Mouse (Mus musculus) testis, adult 2 months (tissue): Measurements from ENCODE around the gene Plce1. TPM values are rescaled to one million over a fixed set of nuclear protein-coding genes. Genes with fewer than 3 reads are reported as not detected.

Experiments used
- H3K27ac ChIP-seq: fragments of 200-500 bp; 2 replicates; pipeline ENCODE4 v1.5.1; 2012; ENCODE audit warnings: low read depth, low read length; ENCODE audit not compliant: control insufficient read depth, insufficient read depth
- H3K27me3 ChIP-seq: fragments of 200-500 bp; 2 replicates; pipeline ENCODE4 v1.6.1; 2012; ENCODE audit warnings: mild to moderate bottlenecking, low read length, moderate library complexity; ENCODE audit not compliant: control insufficient read depth, insufficient read depth
- H3K36me3 ChIP-seq: fragments of 200-500 bp; 2 replicates; pipeline ENCODE4 v1.6.1; 2012; ENCODE audit warnings: mild to moderate bottlenecking, low read length; ENCODE audit not compliant: control insufficient read depth, insufficient read depth
- H3K4me1 ChIP-seq: fragments of 200-500 bp; 2 replicates; pipeline ENCODE4 v1.6.1; 2012; ENCODE audit warnings: low read length; ENCODE audit not compliant: control insufficient read depth, insufficient read depth
- H3K4me3 ChIP-seq: fragments of 200-500 bp; 2 replicates; pipeline ENCODE4 v1.5.1; 2012; ENCODE audit warnings: low read depth, mild to moderate bottlenecking, low read length, moderate library complexity, mixed read lengths; ENCODE audit not compliant: control insufficient read depth
- CTCF ChIP-seq: fragments of 200-500 bp; IDR thresholded peaks from 2 replicates; pipeline ENCODE4 v1.5.1; 2012; ENCODE audit warnings: low read depth, mild to moderate bottlenecking, inconsistent platforms, low read length, moderate library complexity; ENCODE audit not compliant: control insufficient read depth, insufficient read depth, insufficient replicate concordance
- POLR2A ChIP-seq: fragments of 200-500 bp; IDR thresholded peaks from 2 replicates; pipeline ENCODE4 v1.6.1; 2012; ENCODE audit warnings: low read depth, mild to moderate bottlenecking, inconsistent platforms, low read length, moderate library complexity; ENCODE audit not compliant: control insufficient read depth
- polyA plus RNA-seq: library from polyadenylated mRNA; depleted of rRNA; stranded (reverse); fragments of >200 nt; gene quantifications from 2 replicates; pipeline ENCODE4 v1.2.3, GENCODE M21; 2012

Gene Plce1
- polyA plus RNA-seq, 1 experiment = 2.4 TPM

DNA sequence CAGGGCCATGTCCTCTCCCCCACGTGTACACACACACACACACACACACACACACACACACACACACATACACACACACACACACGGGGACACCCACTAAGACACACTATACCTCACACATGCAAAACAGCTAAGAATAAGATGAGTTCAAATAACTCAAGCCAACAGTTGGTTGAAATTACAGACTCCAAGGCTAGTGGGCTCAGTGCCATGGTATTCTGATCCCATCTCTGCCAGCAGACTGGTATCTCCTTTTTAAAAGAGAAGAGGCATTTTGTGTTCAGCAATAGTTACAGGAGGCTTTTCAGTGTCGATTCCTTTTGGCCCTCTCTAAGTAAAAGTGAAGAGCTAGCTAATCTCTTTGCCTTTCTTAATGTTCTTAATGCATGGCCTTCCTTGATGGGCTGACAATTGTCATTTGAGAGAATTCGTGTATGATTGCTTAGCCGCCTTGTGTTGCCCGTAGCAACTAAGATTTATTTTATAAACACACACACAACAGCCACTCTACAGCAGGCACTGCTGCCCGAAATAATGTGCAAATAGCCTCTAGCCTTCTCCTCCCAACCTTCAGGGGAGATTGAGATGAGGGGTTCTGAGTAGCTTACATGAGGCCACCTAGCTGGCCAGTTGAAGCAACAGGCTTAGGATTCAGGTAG lies 111.8 kb downstream of the Plce1 start:
- Histone ChIP-seq H3K4me3 (no peak overlapping the region), H3K36me3 (no peaks in the 10 kb centered on the region), H3K27me3 (no peaks in the 10 kb centered on the region), H3K27ac (no peak overlapping the region), H3K4me1 (no peaks in the 10 kb centered on the region)
- TF ChIP-seq CTCF = no peak
- TF ChIP-seq POLR2A = no peak

DNA sequence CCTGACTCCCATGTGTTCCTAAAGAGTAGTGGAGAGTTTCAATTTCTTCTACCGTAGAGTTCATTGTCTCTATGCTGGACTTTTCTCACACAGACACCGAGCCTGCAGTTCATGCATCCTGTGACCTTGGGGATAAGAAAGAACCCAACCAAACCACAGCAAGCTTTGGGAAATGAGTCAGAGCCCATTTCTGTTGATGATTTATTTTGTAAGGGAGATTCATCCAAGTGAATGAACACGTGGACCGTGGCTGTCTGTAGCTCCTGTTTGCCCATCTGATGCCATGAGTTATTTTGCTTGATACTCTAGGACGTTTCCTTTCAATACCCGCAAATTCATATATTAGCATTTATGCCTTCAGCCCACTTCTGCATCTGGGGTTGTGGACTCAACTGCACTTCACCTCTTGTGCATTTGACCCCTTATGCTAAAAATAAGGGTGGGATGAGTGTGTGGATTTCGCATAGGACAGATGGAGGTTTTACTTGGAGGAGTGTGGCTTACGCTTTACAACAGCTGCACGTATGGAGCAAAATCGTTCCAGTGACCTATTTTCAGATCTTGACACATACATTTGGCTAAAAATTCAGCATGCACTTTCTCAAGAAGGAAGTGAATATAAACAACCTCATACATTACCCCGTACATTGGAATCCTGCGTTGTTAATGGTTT lies 112.5 kb downstream of the Plce1 start:
- TF ChIP-seq POLR2A = no peak
- no peak for TF ChIP-seq CTCF
- H3K4me3 ChIP-seq = no peak overlapping the region
- no peaks in the 10 kb centered on the region for H3K27me3 ChIP-seq
- no peaks in the 10 kb centered on the region for H3K36me3 ChIP-seq
- H3K27ac ChIP-seq = no peak overlapping the region
- no peaks in the 10 kb centered on the region for H3K4me1 ChIP-seq

- Histone ChIP-seq H3K4me1 (no peaks in the 10 kb centered on the region), H3K27ac (no peak overlapping the region), H3K27me3 (no peaks in the 10 kb centered on the region), H3K4me3 (no peak overlapping the region), H3K36me3 (no peaks in the 10 kb centered on the region)
- no peak for TF ChIP-seq POLR2A
- no peak for TF ChIP-seq CTCF
Observed at GRCm38 (mm10) chr19:38596096-38596495, 115.2 kb downstream of the Plce1 start.

GRCm38 (mm10) chr19:38597392-38597791 lies 116.5 kb downstream of the Plce1 start:
- Histone ChIP-seq H3K27me3 (no peaks in the 10 kb centered on the region), H3K4me1 (no peaks in the 10 kb centered on the region), H3K36me3 (no peaks in the 10 kb centered on the region), H3K27ac (no peak overlapping the region), H3K4me3 (no peak overlapping the region)
- TF ChIP-seq POLR2A (no peak), CTCF (no peak)

- Histone ChIP-seq H3K4me3 (no peak overlapping the region), H3K36me3 (no peaks in the 10 kb centered on the region), H3K27me3 (no peaks in the 10 kb centered on the region), H3K4me1 (no peaks in the 10 kb centered on the region), H3K27ac (no peak overlapping the region)
- no peak for TF ChIP-seq CTCF
- TF ChIP-seq POLR2A = no peak
Observed at GRCm38 (mm10) chr19:38599001-38599400, 118.1 kb downstream of the Plce1 start.

- Histone ChIP-seq H3K27ac (no peak overlapping the region), H3K4me1 (no peaks in the 10 kb centered on the region), H3K36me3 (no peaks in the 10 kb centered on the region), H3K27me3 (no peaks in the 10 kb centered on the region), H3K4me3 (no peak overlapping the region)
- no peak for TF ChIP-seq CTCF
- TF ChIP-seq POLR2A = no peak
Observed at GRCm38 (mm10) chr19:38601127-38601526, 120.2 kb downstream of the Plce1 start.

DNA sequence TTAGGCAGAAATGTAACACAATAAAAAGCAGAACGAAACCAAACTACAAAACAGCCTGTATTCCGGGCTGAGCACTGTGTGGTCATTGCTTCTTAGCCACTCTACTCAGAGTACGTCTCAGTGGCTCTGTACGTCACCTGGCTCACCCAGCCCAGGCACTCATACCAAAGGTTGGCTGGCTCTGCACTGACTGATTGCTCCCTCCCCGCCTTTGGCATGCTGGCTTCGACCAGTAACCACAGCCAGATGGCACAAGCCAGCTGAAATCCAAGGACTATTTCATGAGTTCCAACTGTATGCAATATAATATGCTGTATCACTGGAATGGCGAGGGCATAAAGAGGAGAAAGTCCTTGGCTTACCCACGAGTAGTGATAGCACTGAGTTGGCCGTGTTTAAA lies 121.9 kb downstream of the Plce1 start:
- Histone ChIP-seq H3K4me3 (no peak overlapping the region), H3K27me3 (no peaks in the 10 kb centered on the region), H3K4me1 (no peaks in the 10 kb centered on the region), H3K27ac (no peak overlapping the region), H3K36me3 (no peaks in the 10 kb centered on the region)
- TF ChIP-seq CTCF (no peak), POLR2A (no peak)
